Mouse (Mus musculus) olfactory bulb, adult 2 months (tissue): ENCODE data around the gene Ccdc146.

Experiments used
- CTCF ChIP-seq: fragments of 200-500 bp; IDR thresholded peaks from 2 replicates; pipeline ENCODE4 v1.5.1; 2012; ENCODE audit warnings: low read depth, mild to moderate bottlenecking, low read length, moderate library complexity; ENCODE audit not compliant: insufficient read depth
- POLR2A ChIP-seq: fragments of 200-500 bp; IDR thresholded peaks from 2 replicates; pipeline ENCODE4 v1.6.1; 2012; ENCODE audit warnings: mild to moderate bottlenecking, low read depth, low read length, moderate library complexity; ENCODE audit not compliant: insufficient read depth

DNA sequence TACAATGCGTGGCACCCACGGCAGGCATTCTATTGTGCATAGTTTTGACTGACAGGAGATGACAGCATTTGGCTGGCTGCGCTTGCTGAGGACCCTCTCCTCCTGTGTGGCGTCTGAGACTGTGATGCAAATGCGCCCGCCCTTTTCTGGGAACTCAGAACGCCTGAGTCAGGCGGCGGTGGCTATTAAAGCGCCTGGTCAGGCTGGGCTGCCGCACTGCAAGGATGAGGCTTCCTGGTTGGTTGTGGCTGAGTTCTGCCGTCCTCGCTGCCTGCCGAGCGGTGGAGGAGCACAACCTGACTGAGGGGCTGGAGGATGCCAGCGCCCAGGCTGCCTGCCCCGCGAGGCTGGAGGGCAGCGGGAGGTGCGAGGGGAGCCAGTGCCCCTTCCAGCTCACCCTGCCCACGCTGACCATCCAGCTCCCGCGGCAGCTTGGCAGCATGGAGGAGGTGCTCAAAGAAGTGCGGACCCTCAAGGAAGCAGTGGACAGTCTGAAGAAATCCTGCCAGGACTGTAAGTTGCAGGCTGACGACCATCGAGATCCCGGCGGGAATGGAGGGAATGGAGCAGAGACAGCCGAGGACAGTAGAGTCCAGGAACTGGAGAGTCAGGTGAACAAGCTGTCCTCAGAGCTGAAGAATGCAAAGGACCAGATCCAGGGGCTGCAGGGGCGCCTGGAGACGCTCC, 51.8 kb downstream of the Ccdc146 start, which contains the start of gene Fgl2:
- no peak for TF ChIP-seq CTCF
- TF ChIP-seq POLR2A = no peak
